Mouse (Mus musculus): ENCODE results near the gene Ptger1.

The Ptger1 gene

DNA sequence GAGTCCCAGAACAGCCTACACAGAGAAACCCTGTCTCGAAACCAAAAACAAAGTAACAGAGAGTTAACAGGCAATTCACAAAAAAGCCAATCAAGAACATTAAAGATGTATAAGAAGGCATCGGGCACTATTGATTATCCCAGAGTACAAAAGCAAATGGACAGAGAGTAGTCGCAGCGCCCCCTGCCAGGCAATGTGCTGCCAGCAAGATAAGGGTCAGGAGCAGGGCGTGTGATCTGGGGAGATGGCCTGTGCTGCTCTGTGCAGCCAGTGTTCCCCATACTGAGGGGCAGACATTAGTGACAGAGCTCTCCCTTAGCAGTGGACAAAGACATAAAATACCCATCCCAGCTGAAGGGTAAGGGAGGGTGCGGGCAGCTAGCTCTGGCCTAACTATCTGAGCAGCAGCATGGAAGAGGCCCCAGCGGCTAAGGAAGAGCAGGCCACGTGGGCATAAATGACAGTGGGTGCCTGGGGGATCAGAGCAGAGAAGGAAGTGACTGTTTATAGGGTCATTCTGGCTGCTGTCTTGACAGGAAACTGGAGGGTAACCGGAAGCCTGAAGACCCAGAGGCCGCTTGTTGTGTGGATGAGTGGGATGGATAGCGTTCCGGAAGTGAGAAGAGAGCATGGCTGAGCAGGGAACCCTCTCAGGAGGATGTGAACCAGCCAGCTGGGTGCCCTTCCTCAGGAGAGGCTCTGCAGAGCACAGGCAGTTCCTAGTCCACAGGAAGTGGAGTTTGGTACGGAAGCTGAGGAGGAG is 9.8 kb upstream of the Ptger1 start:
- DNase-seq (ENCODE audit: low spot score) = peak; percentile 75

DNA sequence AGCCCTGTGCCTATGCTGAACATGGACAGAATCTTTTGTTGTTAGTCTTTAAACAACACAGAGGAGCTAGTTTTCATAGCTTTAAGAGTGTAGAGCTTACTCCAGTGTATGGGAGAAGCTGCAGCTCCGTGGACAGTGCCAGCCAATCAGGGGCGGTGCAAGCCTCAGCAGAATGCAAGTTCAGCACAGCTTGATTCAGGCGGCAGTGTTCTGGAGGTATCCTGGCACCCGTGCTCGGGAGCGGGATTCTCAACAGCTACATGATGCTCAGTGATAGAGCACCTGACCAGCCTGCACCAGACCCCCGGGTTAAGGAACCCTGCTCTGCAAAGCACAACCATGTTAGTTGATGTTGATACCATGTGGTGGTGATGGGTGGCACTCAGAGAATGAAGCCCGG is 5.9 kb upstream of the Ptger1 start:
- DNase-seq (ENCODE audit: low spot score) = no peak

DNA sequence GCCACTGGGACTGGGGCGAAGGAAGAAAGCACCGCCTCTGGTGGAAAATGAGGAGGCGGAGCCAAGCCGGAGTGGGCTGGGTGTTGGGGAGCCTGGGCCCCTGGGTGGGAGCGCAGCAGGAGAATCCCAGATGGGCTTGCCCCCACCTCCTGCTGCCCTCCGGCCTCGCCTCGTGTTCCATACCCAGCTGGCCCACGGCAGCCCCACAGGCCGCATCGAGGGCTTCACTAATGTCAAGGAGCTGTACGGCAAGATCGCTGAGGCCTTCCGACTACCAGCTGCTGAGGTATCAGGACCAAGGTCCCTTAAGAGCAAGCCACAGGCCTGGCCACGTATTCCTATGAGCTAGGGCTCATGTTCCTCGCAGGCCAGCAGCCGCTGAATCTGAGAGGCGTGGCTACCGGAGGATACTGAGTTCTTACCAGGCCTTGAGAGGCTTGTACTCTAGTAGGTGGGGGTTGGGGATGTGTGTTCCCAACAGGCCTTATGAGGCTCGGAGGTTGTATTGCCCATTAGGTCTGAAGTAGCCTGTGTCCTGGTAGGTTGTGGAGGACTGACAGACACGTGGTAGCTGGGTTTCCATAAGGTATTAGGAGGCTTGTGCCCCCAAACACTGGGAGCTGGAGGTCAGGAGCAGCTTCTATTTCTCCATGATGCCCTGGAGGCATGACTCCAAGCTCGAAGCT is 5.3 kb upstream of the Ptger1 start:
- no peak for DNase-seq (ENCODE audit: low spot score)

DNA sequence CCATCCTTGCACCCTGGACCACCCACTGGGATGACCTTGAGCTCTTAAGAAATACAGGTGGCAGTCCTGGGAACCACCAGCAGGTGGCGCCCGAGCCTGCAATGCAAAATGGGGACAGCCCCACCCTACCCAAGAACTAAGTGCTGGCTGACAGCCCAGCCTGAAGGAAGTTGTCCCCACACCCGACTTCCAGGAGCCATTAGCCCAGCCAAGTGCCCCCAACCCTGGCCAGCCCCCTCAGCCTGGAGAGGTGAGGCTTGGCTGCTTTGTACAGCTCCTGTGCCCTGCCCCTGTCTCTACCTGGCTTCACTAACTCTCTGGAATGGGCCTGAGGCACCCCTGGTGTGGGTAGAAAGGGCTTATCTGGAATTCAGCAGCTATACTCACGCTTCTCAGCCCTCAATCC is 4.1 kb upstream of the Ptger1 start:
- DNase-seq (ENCODE audit: low spot score) = peak; percentile 92

DNA sequence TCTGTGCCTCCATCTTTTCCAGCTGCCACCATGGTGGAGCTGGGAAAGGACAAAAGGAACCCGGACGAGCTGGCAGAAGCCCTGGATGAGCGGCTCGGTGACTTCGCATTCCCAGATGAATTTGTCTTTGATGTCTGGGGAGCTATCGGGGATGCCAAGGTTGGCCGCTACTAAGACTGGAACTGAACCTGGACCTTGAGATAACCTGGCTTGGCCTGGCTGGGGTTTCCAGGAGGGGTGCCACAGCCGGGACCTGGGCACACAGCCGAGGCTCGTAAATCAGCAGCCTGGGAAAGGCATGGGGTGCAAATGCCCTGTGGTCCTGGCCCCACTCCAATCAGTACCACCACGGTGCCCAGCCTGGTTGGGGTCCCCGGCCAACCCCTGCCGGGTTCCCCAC is 2.4 kb upstream of the Ptger1 start:
- no peak for DNase-seq (ENCODE audit: low spot score)

DNA sequence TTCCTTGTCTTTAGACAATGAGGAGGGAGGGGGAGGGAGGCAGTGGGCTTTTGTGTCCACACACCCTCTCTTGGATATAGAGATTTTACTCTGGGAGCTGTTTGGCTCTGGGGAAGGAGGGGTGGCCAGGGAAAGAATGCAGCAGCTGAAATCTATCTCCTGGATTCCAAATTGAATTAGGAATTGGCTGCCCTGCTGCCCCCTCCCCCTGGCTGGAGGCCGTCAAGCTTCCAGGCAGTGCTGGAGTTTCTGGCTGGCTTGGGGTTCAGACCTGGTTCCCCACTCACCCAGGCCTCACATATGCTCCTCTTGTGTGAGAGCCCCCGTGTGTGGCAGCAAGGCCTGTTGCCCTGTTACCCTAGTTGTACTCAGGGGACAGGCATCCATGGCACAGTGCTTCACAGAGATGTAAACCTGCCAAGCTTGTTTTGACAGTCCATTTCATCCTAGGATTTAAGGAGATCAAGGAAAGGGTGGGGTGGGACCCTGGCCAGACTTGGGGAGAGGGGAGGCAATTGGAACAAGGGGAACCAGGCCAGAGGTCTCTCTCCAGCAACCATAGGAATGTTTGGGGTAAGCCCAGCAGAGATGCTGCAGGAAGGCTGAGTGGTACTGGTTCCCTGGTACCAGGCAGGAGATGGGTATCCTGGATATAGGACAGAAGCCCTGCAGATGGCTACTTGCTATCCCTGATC is 1.4 kb upstream of the Ptger1 start:
- DNase-seq (ENCODE audit: low spot score) = no peak

DNA sequence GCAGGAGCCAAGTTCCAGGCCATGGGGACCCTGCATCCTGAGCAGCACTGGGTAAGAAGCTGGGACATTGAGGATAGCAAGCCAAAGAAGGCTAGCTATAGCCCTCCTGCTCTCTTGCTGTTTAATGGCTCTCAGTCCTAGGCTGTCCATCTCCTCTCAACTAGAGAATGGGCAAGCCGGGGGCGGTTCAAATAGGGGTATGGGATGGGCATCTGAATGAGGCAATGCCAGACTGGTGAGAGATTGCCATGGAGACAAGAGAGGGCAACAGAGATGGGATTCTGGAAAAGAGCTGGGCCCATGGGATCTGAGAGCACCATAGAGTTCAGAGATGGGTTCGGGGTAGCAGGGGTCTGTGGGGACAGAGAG is 372 bp downstream of the Ptger1 start:
- no peak for DNase-seq (ENCODE audit: low spot score)

DNA sequence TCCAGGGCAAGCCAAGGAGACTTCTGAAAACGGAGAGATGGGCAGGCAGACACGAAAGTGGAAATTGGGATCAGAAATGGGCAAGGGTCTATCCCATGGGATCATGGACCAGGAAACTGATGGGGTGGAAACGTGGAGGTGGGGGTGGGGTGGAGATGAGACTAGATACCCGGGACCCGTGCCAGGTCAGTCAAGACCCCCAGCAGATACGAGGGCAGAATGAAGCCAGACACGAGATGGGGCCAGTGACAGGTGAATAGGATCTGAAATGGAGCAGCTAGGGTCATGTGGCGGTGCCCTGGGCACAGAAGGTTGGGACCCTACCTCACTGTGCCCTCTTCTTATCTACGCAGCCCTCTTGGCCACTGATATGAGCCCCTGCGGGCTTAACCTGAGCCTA is 1.0 kb downstream of the Ptger1 start:
- no peak for DNase-seq (ENCODE audit: low spot score)

DNA sequence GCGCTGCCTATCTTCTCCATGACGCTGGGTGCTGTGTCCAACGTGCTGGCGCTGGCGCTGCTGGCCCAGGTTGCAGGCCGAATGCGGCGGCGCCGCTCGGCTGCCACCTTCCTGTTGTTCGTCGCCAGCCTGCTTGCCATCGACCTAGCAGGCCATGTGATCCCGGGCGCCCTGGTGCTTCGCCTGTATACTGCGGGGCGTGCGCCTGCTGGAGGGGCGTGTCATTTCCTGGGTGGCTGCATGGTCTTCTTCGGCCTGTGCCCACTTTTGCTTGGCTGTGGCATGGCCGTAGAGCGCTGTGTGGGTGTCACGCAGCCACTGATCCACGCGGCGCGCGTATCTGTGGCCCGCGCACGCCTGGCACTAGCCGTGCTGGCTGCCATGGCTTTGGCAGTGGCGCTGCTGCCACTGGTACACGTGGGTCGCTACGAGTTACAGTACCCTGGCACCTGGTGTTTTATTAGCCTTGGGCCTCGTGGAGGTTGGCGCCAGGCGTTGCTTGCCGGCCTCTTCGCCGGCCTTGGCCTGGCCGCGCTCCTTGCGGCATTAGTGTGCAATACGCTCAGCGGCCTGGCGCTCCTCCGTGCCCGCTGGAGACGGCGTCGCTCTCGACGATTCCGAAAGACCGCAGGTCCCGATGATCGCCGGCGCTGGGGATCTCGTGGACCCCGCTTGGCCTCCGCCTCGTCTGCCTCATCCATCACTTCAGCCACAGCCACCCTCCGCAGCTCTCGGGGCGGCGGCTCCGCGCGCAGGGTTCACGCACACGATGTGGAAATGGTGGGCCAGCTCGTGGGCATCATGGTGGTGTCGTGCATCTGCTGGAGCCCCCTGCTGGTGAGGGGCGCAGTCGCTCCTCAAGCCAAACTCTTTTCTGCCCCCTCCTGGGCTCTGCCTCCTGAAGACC is 1.8 kb downstream of the Ptger1 start:
- DNase-seq (ENCODE audit: low spot score) = no peak

DNA sequence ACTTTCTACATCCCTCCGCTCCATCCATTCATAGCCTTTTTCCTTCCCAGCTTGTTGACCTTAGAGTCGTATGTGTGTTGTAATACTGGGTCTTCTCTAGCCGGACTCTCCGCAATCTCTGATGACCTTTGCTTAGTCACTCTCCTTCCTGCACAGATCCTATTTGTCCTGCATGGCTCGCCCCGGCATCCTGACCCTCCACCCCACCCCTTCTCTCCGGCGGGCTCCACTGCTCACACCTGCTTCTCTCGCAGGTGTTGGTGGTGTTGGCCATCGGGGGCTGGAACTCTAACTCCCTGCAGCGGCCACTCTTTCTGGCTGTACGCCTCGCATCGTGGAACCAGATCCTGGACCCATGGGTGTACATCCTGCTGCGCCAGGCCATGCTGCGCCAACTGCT is 2.5 kb downstream of the Ptger1 start:
- no peak for DNase-seq (ENCODE audit: low spot score)

DNA sequence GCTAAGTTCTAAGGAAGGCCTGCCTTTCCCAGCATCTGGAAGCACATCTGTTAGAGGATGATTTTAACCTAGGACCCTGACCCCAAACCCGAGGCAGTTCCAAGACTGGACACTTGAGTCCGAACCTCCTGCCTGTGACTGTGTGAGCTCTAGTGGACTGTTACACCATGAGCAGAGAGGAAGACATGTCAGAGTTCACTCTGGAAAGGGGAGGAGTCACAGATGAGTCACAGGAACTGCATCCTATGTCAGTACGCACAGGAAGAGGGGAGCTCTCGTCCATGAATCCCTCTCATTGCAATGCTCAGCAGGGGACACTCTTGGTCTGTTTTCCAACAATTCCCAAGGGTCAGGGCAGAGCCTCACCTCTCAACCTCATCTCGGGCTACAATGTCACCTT is 6.5 kb downstream of the Ptger1 start:
- DNase-seq (ENCODE audit: low spot score) = no peak

DNA sequence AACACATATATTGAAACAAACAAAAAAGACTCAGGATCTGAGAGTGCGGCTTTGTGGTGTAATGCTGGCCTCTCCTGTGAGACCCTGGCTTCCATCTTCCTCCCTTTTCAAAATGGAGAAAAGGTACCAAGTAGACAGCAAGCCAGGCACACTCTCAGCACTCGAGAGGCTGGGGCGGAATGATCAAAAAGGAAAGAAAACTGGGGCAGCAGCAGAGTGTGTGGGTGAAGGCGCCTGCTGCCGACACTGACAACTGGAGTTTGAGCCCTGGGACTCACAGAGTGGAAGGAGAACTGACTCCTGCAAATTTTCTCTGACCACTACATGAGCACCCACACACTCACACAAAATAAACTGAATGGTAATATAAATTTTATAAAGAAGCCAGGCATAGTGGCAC is 8.0 kb downstream of the Ptger1 start:
- no peak for DNase-seq (ENCODE audit: low spot score)

DNA sequence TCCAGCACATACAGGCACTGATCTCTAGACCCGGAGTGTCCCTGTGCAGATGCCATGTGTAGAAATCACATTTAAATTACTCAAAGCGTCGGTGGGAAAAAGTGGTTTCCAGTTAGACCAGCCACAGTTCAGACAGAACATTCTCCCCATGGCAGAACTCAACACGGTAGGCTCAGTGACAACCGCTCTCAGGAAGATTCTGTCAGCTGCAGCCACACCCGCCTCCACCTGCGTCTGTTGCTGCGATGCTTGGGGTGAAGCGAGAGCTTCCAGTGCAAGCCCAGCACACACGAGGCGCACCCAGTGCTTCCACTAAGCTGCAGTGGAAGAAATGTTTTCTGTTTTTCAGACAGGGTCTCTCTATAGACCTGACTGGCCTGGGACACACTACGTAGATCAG is 13.4 kb downstream of the Ptger1 start:
- DNase-seq (ENCODE audit: low spot score) = no peak

DNA sequence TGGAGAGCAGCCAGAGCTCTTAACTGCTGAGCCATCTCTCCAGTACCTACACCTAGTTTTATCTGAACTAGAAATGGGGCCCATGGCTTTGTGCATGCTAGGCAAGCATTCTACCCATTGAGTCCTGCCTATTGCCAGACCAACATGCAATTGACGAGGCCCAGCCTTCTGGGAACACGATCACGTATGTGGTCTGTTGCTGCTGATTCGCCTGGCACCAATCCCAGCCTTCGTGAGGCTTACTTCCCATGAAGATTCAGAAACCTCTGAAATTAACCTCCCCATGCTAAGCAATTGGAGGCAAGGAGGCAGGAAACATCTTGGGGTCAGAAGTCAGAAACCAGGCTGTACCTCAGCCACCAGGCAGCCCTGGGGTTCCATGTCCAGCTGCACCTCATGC is 14.1 kb downstream of the Ptger1 start:
- no peak for DNase-seq (ENCODE audit: low spot score)

DNA sequence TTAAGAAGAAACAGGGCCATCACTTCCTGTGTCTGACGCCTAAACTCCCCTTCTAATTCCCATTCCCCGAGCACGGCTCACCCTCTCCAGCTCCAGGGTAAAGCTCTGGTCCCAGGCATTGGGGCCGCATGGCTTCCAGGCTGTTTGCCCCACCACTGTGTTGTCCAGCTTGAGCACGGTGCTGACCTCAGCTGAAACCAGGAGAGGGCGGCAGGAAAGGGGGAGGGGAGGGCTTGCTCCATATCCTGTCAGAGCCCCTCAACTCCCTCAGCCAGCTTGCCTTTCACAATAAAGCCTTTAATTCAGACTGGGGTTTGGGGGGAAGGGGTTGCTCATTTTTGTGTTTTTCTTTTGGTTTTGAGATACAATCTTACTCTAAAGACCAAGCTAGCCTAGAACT is 14.6 kb downstream of the Ptger1 start:
- DNase-seq (ENCODE audit: low spot score) = no peak

DNA sequence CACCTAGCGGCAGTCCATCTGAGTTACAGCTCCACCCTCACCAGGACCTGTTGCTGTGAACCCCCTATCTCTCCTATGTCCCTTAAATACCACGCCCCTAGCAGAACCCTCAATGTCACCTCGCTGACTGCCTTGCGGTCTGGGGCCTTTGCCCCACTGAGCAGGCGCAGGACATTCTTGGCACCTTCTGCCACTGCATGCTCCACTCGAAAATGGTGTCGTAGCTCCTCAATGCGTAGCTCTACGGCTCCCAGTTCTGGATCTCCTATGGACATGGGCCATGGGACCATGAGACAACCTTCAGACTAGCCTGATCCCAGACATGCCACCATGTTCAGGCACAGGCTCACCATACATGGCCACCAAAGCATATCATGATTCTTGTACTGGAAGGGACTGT is 18.0 kb downstream of the Ptger1 start:
- DNase-seq (ENCODE audit: low spot score) = no peak

DNA sequence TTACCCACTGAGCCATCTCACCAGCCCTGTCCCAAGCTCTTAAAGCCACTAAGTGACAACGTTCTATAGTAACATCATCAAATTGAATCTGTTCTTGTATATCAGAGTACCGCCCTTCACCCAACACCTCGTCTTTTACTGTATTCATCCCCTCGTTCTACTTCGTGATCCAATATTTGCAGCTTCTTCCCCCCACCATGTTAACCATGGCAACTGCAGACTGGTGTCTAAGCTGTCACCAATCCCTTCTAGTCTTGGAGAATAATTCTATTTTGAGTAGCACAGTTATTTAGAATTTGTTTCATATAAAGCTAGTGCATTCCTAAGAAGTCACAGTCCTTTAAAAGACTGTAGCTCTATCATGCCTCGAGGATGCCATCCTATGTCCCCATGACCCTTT is 22.8 kb downstream of the Ptger1 start:
- no peak for DNase-seq (ENCODE audit: low spot score)

DNA sequence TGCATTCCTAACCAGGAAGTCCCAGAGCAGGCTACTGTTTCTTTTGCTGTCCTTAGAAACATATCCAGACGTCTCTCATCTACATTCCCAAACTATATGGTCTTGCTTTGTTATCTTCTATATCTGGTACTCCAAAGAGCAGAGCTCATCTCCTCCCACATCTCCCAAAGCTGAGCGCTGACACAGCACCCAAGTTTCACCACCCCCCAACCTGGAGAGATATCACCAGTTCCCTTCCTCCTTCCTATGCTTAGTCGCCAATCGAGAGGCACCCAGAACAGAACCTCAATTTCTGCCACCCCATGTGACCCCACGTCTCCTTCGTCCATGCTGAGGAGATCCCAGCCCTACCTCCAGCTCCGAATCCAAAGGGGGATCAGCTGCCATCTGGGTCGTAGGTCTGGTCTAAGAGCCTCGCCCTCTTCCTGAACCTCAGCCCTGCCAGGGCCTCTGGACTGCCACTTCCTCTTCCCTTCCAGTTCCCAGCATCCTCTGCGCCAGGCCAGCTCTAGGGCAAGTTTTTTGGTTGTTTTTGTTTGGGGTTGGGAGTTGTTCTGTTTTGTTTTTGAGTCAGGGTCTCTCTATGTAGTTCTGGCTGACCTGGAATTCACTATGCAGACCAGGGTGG is 27.2 kb downstream of the Ptger1 start:
- peak; percentile 37 for DNase-seq (ENCODE audit: low spot score)

DNA sequence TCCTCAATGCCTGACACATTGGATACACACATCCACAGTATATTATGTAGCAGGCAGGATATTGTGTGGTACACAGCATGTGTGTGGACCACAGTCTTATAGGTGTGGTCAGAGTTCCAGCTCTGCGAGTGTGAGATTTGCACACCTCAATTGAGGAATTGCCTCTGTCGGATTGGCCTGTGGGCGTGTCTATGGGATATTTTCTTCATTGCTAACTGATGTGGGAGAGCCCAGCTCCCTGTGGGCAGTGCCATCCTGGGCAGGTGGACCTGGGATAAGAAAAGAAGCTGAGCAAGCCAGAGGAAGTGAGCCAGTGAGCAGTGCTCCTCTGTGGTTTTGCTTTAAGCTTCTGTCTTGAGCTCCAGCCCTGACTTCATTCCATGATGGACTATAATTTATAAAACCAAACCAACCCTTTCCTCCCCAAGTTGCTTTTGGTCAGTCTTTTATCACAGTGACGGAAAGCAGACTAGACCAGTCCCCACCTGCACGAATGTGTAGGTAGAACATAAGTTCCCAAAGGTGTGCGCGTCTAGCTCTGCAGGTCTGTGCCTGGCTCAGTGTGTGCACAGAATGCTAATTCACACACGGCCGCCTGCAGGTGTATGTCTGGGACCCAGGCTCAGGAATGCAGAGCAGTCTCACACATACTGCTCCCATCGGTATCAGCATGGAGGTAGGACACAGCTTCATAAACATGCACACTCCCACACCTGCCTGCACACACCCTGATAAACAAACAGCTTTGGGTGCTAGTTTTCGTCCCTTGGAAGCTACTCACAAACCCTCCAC is 28.1 kb downstream of the Ptger1 start:
- DNase-seq (ENCODE audit: low spot score) = no peak

DNA sequence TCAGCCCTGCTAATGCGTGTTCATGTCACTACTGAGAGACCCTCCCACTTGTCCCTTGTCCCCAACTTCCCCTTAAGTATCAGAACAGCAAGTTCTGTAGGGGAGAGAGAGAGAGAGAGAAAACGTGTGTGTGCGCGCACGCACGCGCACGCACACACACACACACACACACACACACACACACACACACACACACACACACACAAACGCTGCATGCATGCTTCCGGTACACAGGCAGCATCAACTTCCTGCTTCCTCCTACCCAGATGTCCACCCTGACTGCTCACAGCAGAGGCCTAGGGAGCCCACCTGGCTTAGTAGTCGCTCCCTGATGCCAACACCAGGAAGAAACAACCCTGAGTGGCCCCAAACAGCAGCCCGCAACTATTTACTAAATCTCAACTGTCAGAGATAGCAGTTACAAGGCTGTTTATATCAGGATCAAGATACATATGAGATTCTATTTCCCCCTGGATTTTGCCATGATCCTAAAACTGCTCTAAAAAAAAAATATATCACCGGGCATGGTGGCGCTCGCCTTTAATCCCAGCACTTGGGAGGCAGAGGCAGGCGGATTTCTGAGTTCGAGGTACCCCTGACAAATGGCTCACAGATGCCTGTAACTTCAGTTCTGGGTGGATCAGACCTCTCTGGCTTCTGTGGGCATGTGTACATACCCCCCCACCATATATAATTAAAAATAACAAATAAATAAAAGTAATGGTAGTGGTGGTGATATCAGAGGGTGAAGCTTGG is 29.1 kb downstream of the Ptger1 start:
- DNase-seq (ENCODE audit: low spot score) = peak; percentile 23

Data from lung, postnatal 25 days (tissue).